Mouse (Mus musculus): Measurements from ENCODE around the gene Gpbp1. TPM values are rescaled to one million over a fixed set of nuclear protein-coding genes. Genes with fewer than 3 reads are reported as not detected.

The Gpbp1 gene
- polyA plus RNA-seq, 1 experiment from 2014 or later, result 82.0 TPM

GRCm38 (mm10) chr13:111394904-111395303, 95.0 kb downstream of the Gpbp1 start:
- Histone ChIP-seq H3K27me3 (ENCODE audit: control insufficient read depth, insufficient read depth, low read length) (no peaks in the 10 kb centered on the region), H3K36me3 (ENCODE audit: control insufficient read depth, insufficient read depth, low read length) (no peaks in the 10 kb centered on the region), H3K27ac (ENCODE audit: low read length) (no peak overlapping the region; the same call in 1 of the 2 replicates), H3K4me2 (replicated peaks; ENCODE audit: low read depth, low read length) (no peak overlapping the region), H3K9ac (replicated peaks; ENCODE audit: low read depth, low read length) (no peak overlapping the region), H3K9me3 (ENCODE audit: control insufficient read depth, low read depth, low read length) (no peaks in the 10 kb centered on the region), H3K4me1 (ENCODE audit: control insufficient read depth, insufficient read depth, low read length) (peaks cover 7% of the 10 kb centered on the region), H3K4me3 (ENCODE audit: low read depth, low read length) (no peak overlapping the region)
- WGBS, result 30% methylated on average over 4 of the region's 4 CpGs
- ATAC-seq (ENCODE audit: insufficient number of reproducible peaks, insufficient read depth, low FRiP score, low read depth), result no peak

- Histone ChIP-seq H3K4me2 (replicated peaks; ENCODE audit: low read depth, low read length) (no peak overlapping the region), H3K4me3 (ENCODE audit: low read depth, low read length) (no peak overlapping the region), H3K27ac (ENCODE audit: low read length) (peak overlapping the region; percentile 1; the same call in 1 of the 2 replicates), H3K9me3 (ENCODE audit: control insufficient read depth, low read depth, low read length) (no peaks in the 10 kb centered on the region), H3K27me3 (ENCODE audit: control insufficient read depth, insufficient read depth, low read length) (no peaks in the 10 kb centered on the region), H3K36me3 (ENCODE audit: control insufficient read depth, insufficient read depth, low read length) (no peaks in the 10 kb centered on the region), H3K4me1 (ENCODE audit: control insufficient read depth, insufficient read depth, low read length) (peaks cover 7% of the 10 kb centered on the region), H3K9ac (replicated peaks; ENCODE audit: low read depth, low read length) (no peak overlapping the region)
- WGBS, result 78% methylated on average over 8 of the region's 8 CpGs
- no peak for ATAC-seq (ENCODE audit: insufficient number of reproducible peaks, insufficient read depth, low FRiP score, low read depth)
Measured at GRCm38 (mm10) chr13:111394341-111394740, 95.6 kb downstream of the Gpbp1 start.

- 77% methylated on average over 6 of the region's 6 CpGs for WGBS
- Histone ChIP-seq H3K4me2 (replicated peaks; ENCODE audit: low read depth, low read length) (no peak overlapping the region), H3K36me3 (ENCODE audit: control insufficient read depth, insufficient read depth, low read length) (no peaks in the 10 kb centered on the region), H3K4me1 (ENCODE audit: control insufficient read depth, insufficient read depth, low read length) (peaks cover 7% of the 10 kb centered on the region), H3K27ac (ENCODE audit: low read length) (no peak overlapping the region), H3K9ac (replicated peaks; ENCODE audit: low read depth, low read length) (no peak overlapping the region), H3K9me3 (ENCODE audit: control insufficient read depth, low read depth, low read length) (no peaks in the 10 kb centered on the region), H3K4me3 (ENCODE audit: low read depth, low read length) (no peak overlapping the region), H3K27me3 (ENCODE audit: control insufficient read depth, insufficient read depth, low read length) (no peaks in the 10 kb centered on the region)
- no peak for ATAC-seq (ENCODE audit: insufficient number of reproducible peaks, insufficient read depth, low FRiP score, low read depth)
Measured at GRCm38 (mm10) chr13:111393426-111393825, 96.5 kb downstream of the Gpbp1 start.

- 87% methylated on average over 5 of the region's 5 CpGs for WGBS
Measured at GRCm38 (mm10) chr13:111391426-111391825, 98.5 kb downstream of the Gpbp1 start.

GRCm38 (mm10) chr13:111391011-111391410, 98.9 kb downstream of the Gpbp1 start:
- Histone ChIP-seq H3K36me3 (ENCODE audit: control insufficient read depth, insufficient read depth, low read length) (no peaks in the 10 kb centered on the region), H3K4me2 (replicated peaks; ENCODE audit: low read depth, low read length) (no peak overlapping the region), H3K9me3 (ENCODE audit: control insufficient read depth, low read depth, low read length) (no peaks in the 10 kb centered on the region), H3K4me1 (ENCODE audit: control insufficient read depth, insufficient read depth, low read length) (no peaks in the 10 kb centered on the region; the same call in 1 of the 2 replicates), H3K27ac (ENCODE audit: low read length) (no peak overlapping the region), H3K4me3 (ENCODE audit: low read depth, low read length) (no peak overlapping the region), H3K27me3 (ENCODE audit: control insufficient read depth, insufficient read depth, low read length) (no peaks in the 10 kb centered on the region), H3K9ac (replicated peaks; ENCODE audit: low read depth, low read length) (no peak overlapping the region)
- whole genome bisulfite sequencing, result 47% methylated on average over 1 of the region's 1 CpGs
- ATAC-seq (ENCODE audit: insufficient number of reproducible peaks, insufficient read depth, low FRiP score, low read depth), result no peak

More at GRCm38 (mm10) chr13:111391426-111391825, 98.5 kb downstream of the Gpbp1 start:
- no peaks in the 10 kb centered on the region for H3K36me3 ChIP-seq (ENCODE audit: control insufficient read depth, insufficient read depth, low read length)
- no peaks in the 10 kb centered on the region for H3K27me3 ChIP-seq (ENCODE audit: control insufficient read depth, insufficient read depth, low read length)
- H3K4me1 ChIP-seq (ENCODE audit: control insufficient read depth, insufficient read depth, low read length), result no peaks in the 10 kb centered on the region; the same call in 1 of the 2 replicates
- no peak for ATAC-seq (ENCODE audit: insufficient number of reproducible peaks, insufficient read depth, low FRiP score, low read depth)
- no peaks in the 10 kb centered on the region for H3K9me3 ChIP-seq (ENCODE audit: control insufficient read depth, low read depth, low read length)
- no peak overlapping the region for H3K27ac ChIP-seq (ENCODE audit: low read length)
- H3K9ac ChIP-seq (replicated peaks; ENCODE audit: low read depth, low read length), result no peak overlapping the region
- H3K4me2 ChIP-seq (replicated peaks; ENCODE audit: low read depth, low read length), result no peak overlapping the region
- H3K4me3 ChIP-seq (ENCODE audit: low read depth, low read length), result no peak overlapping the region

- Histone ChIP-seq H3K4me1 (ENCODE audit: control insufficient read depth, insufficient read depth, low read length) (no peaks in the 10 kb centered on the region), H3K27ac (ENCODE audit: low read length) (no peak overlapping the region; the same call in 1 of the 2 replicates), H3K4me3 (ENCODE audit: low read depth, low read length) (no peak overlapping the region), H3K36me3 (ENCODE audit: control insufficient read depth, insufficient read depth, low read length) (no peaks in the 10 kb centered on the region), H3K9ac (replicated peaks; ENCODE audit: low read depth, low read length) (no peak overlapping the region), H3K4me2 (replicated peaks; ENCODE audit: low read depth, low read length) (no peak overlapping the region), H3K27me3 (ENCODE audit: control insufficient read depth, insufficient read depth, low read length) (no peaks in the 10 kb centered on the region), H3K9me3 (ENCODE audit: control insufficient read depth, low read depth, low read length) (no peaks in the 10 kb centered on the region)
- 60% methylated on average over 12 of the region's 12 CpGs for WGBS
- no peak for ATAC-seq (ENCODE audit: insufficient number of reproducible peaks, insufficient read depth, low FRiP score, low read depth)
Measured at GRCm38 (mm10) chr13:111384011-111384985, 105.6 kb downstream of the Gpbp1 start.

Other genes starting within 250 kb of the Gpbp1 start
- gene Actbl2, start 235.1 kb downstream of the Gpbp1 start, polyA plus RNA-seq (2014; fragmentation: Nextera tagmentation; extraction: Ambion mirVana), result not detected in 2 replicates
- not detected in 2 replicates for gene Gm49496, start 59.8 kb upstream of the Gpbp1 start, polyA plus RNA-seq (2014; fragmentation: Nextera tagmentation; extraction: Ambion mirVana)
- not detected in 2 replicates for gene Gm10198, start 102.7 kb upstream of the Gpbp1 start, polyA plus RNA-seq (2014; fragmentation: Nextera tagmentation; extraction: Ambion mirVana)
- gene Mier3, start 190.9 kb upstream of the Gpbp1 start, polyA plus RNA-seq (2014; fragmentation: Nextera tagmentation; extraction: Ambion mirVana), result 29.5 and 29.9 TPM in 2 replicates